8 mouse cellular contexts compared by ENCODE assay signal in the genomic region with DNA sequence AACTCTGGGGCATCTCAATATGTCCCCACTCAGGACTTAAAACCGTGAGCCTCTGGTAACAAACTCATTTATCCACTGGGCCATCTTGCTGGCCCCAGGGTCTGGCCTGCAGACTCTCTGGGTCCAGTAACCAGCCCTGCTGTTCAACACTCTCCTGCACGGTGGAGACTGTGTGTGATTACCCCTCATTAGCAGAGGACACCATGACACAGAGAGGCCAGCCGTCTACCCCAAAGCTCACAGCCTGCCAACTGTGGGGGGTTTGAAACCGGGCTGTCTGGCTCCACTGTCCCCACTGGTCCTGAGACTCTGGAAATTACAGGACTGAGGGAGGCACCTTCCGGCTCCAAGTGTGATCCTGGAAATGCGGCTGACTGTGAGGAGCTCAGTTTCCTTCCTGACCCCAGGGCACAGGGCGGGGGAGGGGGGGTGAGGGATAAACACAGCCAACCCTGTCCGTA. TPM values are rescaled to one million over a fixed set of nuclear protein-coding genes. Genes with fewer than 3 reads are reported as not detected.
DNase-seq lines count a peak whose midpoint lies in the region; ATAC-seq lines count a peak whose summit lies in the region.

No protein-coding gene starts in this region.

- peaks cover 21% of the 10 kb centered on the region for H3K4me1 ChIP-seq in embryonic facial prominence, embryonic 14.5 days (ENCODE audit: control insufficient read depth, insufficient read depth, low read length)
- H3K4me1 ChIP-seq in hindbrain, embryonic 14.5 days (replicated peaks; ENCODE audit: control insufficient read depth, insufficient read depth, low read length), result peaks cover 32% of the 10 kb centered on the region
- H3K4me1 ChIP-seq in liver, embryonic 15.5 days (replicated peaks), result peaks cover 27% of the 10 kb centered on the region
- H3K4me1 ChIP-seq in stomach, embryonic 15.5 days, result peaks cover 35% of the 10 kb centered on the region

- WGBS in embryonic facial prominence, embryonic 14.5 days, result 6% methylated on average over 8 of the region's 8 CpGs
- WGBS in hindbrain, embryonic 14.5 days, result 35% methylated on average over 8 of the region's 8 CpGs
- WGBS in liver, embryonic 15.5 days (ENCODE audit: insufficient replicate concordance), result 28% methylated on average over 8 of the region's 8 CpGs
- WGBS in stomach, embryonic 15.5 days, result 20% methylated on average over 8 of the region's 8 CpGs

- peak overlapping the region; percentile 30 for H3K27ac ChIP-seq in embryonic facial prominence, embryonic 14.5 days (replicated peaks; ENCODE audit: low read depth, low read length)
- peak overlapping the region; percentile 32; the same call in 1 of the 2 replicates for H3K27ac ChIP-seq in hindbrain, embryonic 14.5 days
- H3K27ac ChIP-seq in liver, embryonic 15.5 days (replicated peaks), result no peak overlapping the region
- peak overlapping the region; percentile 10; the same call in 1 of the 2 replicates for H3K27ac ChIP-seq in stomach, embryonic 15.5 days

- H3K9ac ChIP-seq in embryonic facial prominence, embryonic 14.5 days (ENCODE audit: low read depth, low read length), result peak overlapping the region; percentile 38
- H3K9ac ChIP-seq in hindbrain, embryonic 14.5 days, result no peak overlapping the region
- no peak overlapping the region for H3K9ac ChIP-seq in liver, embryonic 15.5 days
- 0 out of 2 replicates have a peak overlapping the region, but pooled peaks have one; percentile 6 for H3K9ac ChIP-seq in stomach, embryonic 15.5 days

- ATAC-seq in embryonic facial prominence, embryonic 14.5 days (ENCODE audit: low read depth), result no peak
- no peak for ATAC-seq in hindbrain, embryonic 14.5 days (ENCODE audit: low FRiP score)
- ATAC-seq in liver, embryonic 15.5 days (ENCODE audit: insufficient read depth), result no peak
- ATAC-seq in stomach, embryonic 15.5 days (ENCODE audit: insufficient read depth, low FRiP score, low read depth), result no peak

- no peaks in the 10 kb centered on the region for H3K27me3 ChIP-seq in embryonic facial prominence, embryonic 14.5 days (replicated peaks; ENCODE audit: control insufficient read depth, insufficient read depth, low read length)
- H3K27me3 ChIP-seq in hindbrain, embryonic 14.5 days (ENCODE audit: control insufficient read depth, insufficient read depth, low read length), result no peaks in the 10 kb centered on the region
- peaks cover 55% of the 10 kb centered on the region for H3K27me3 ChIP-seq in liver, embryonic 15.5 days
- no peaks in the 10 kb centered on the region for H3K27me3 ChIP-seq in stomach, embryonic 15.5 days (replicated peaks)

- DNase-seq in ZHBTc4 (ENCODE audit: low read depth, low spot score), result peak; percentile 49
- no peak for DNase-seq in embryonic facial prominence, embryonic 14.5 days (ENCODE audit: low spot score)
- no peak for DNase-seq in hindbrain, embryonic 14.5 days (ENCODE audit: low spot score)
- no peak for DNase-seq in right cerebral cortex, postnatal 10 days (ENCODE audit: low spot score in 2 of 2)
- no peak for DNase-seq in testis, postnatal 14 days (ENCODE audit: low spot score)
- DNase-seq in left cerebral cortex, postnatal 36 days (ENCODE audit: low spot score in 2 of 2), result no peak

- intact Hi-C loops in left cerebral cortex, postnatal 36 days (cut with DNase I), result no loop called here

- H3K36me3 ChIP-seq in embryonic facial prominence, embryonic 14.5 days (ENCODE audit: control insufficient read depth, insufficient read depth, low read length), result 0 out of 2 replicates have a peak, but pooled peaks cover 7% of the 10 kb centered on the region
- no peaks in the 10 kb centered on the region for H3K36me3 ChIP-seq in hindbrain, embryonic 14.5 days (replicated peaks; ENCODE audit: control insufficient read depth, insufficient read depth)
- no peaks in the 10 kb centered on the region for H3K36me3 ChIP-seq in liver, embryonic 15.5 days (replicated peaks)
- no peaks in the 10 kb centered on the region for H3K36me3 ChIP-seq in stomach, embryonic 15.5 days

- peak overlapping the region; percentile 76 for H3K4me2 ChIP-seq in embryonic facial prominence, embryonic 14.5 days (ENCODE audit: low read depth, low read length)
- peak overlapping the region; percentile 87 for H3K4me2 ChIP-seq in hindbrain, embryonic 14.5 days (replicated peaks)
- H3K4me2 ChIP-seq in liver, embryonic 15.5 days, result peak overlapping the region; percentile 11; the same call in 1 of the 2 replicates
- H3K4me2 ChIP-seq in stomach, embryonic 15.5 days, result peak overlapping the region; percentile 81

- H3K4me3 ChIP-seq in embryonic facial prominence, embryonic 14.5 days (ENCODE audit: low read depth, low read length), result peak overlapping the region; percentile 83
- peak overlapping the region; percentile 83 for H3K4me3 ChIP-seq in hindbrain, embryonic 14.5 days (replicated peaks; ENCODE audit: low read length)
- H3K4me3 ChIP-seq in liver, embryonic 15.5 days (replicated peaks), result no peak overlapping the region
- peak overlapping the region; percentile 80 for H3K4me3 ChIP-seq in stomach, embryonic 15.5 days (replicated peaks)

- H3K9me3 ChIP-seq in embryonic facial prominence, embryonic 14.5 days (ENCODE audit: control insufficient read depth, low read length), result no peaks in the 10 kb centered on the region
- H3K9me3 ChIP-seq in hindbrain, embryonic 14.5 days (ENCODE audit: control insufficient read depth, low read length), result no peaks in the 10 kb centered on the region
- no peaks in the 10 kb centered on the region for H3K9me3 ChIP-seq in liver, embryonic 15.5 days (replicated peaks)
- H3K9me3 ChIP-seq in stomach, embryonic 15.5 days, result no peaks in the 10 kb centered on the region

RNA-seq across cellular contexts. Expression of a gene that starts 2.0 kb away (rescaled TPM):
- 27.0 and 29.6 TPM in 2 replicates for polyA plus RNA-seq in embryonic facial prominence, embryonic 14.5 days (2014; fragmentation: Nextera tagmentation; extraction: Ambion mirVana)
- polyA plus RNA-seq in hindbrain, embryonic 14.5 days (2014; fragmentation: Nextera tagmentation; extraction: Ambion mirVana), result 13.2 and 15.2 TPM in 2 replicates
- 1.9 and 2.1 TPM in 2 replicates for polyA plus RNA-seq in liver, embryonic 15.5 days (2015; fragmentation: Nextera tagmentation; extraction: Ambion mirVana)
- polyA plus RNA-seq in stomach, embryonic 15.5 days (2015; fragmentation: Nextera tagmentation; extraction: Ambion mirVana), result 15.1 and 15.2 TPM in 2 replicates
- 10 to 100 TPM; 65.9 to 97.7 TPM for total RNA-seq in left cerebral cortex, postnatal 36 days (2021)

RNA-seq across cellular contexts. Expression of a gene that starts 11.3 kb away (rescaled TPM):
- 612 and 629 TPM in 2 replicates for polyA plus RNA-seq in embryonic facial prominence, embryonic 14.5 days (2014; fragmentation: Nextera tagmentation; extraction: Ambion mirVana)
- 354 and 374 TPM in 2 replicates for polyA plus RNA-seq in hindbrain, embryonic 14.5 days (2014; fragmentation: Nextera tagmentation; extraction: Ambion mirVana)
- 321 and 337 TPM in 2 replicates for polyA plus RNA-seq in liver, embryonic 15.5 days (2015; fragmentation: Nextera tagmentation; extraction: Ambion mirVana)
- 589 and 688 TPM in 2 replicates for polyA plus RNA-seq in stomach, embryonic 15.5 days (2015; fragmentation: Nextera tagmentation; extraction: Ambion mirVana)
- total RNA-seq in left cerebral cortex, postnatal 36 days (2021), result 10 to 100 TPM; 97.9 to 98.5 TPM

RNA-seq across cellular contexts. Expression of a gene that starts 23.4 kb away (rescaled TPM):
- 8.5 and 10.6 TPM in 2 replicates for polyA plus RNA-seq in embryonic facial prominence, embryonic 14.5 days (2014; fragmentation: Nextera tagmentation; extraction: Ambion mirVana)
- 18.8 and 22.7 TPM in 2 replicates for polyA plus RNA-seq in hindbrain, embryonic 14.5 days (2014; fragmentation: Nextera tagmentation; extraction: Ambion mirVana)
- 5.1 and 5.8 TPM in 2 replicates for polyA plus RNA-seq in liver, embryonic 15.5 days (2015; fragmentation: Nextera tagmentation; extraction: Ambion mirVana)
- polyA plus RNA-seq in stomach, embryonic 15.5 days (2015; fragmentation: Nextera tagmentation; extraction: Ambion mirVana), result 14.1 and 17.1 TPM in 2 replicates
- 10 to 100 TPM; 23.9 to 31.0 TPM for total RNA-seq in left cerebral cortex, postnatal 36 days (2021)

RNA-seq across cellular contexts. Expression of a gene that starts 46.3 kb away (rescaled TPM):
- polyA plus RNA-seq in embryonic facial prominence, embryonic 14.5 days (2014; fragmentation: Nextera tagmentation; extraction: Ambion mirVana), result 11.0 and 11.4 TPM in 2 replicates
- polyA plus RNA-seq in hindbrain, embryonic 14.5 days (2014; fragmentation: Nextera tagmentation; extraction: Ambion mirVana), result 8.5 and 9.0 TPM in 2 replicates
- polyA plus RNA-seq in liver, embryonic 15.5 days (2015; fragmentation: Nextera tagmentation; extraction: Ambion mirVana), result 10.5 and 10.8 TPM in 2 replicates
- 22.5 and 25.0 TPM in 2 replicates for polyA plus RNA-seq in stomach, embryonic 15.5 days (2015; fragmentation: Nextera tagmentation; extraction: Ambion mirVana)
- 10 to 100 TPM; 22.7 to 28.0 TPM for total RNA-seq in left cerebral cortex, postnatal 36 days (2021)

RNA-seq across cellular contexts. Expression of a gene that starts 49.7 kb away (rescaled TPM):
- polyA plus RNA-seq in embryonic facial prominence, embryonic 14.5 days (2014; fragmentation: Nextera tagmentation; extraction: Ambion mirVana), result 74.6 and 74.9 TPM in 2 replicates
- 67.8 TPM in 2 replicates for polyA plus RNA-seq in hindbrain, embryonic 14.5 days (2014; fragmentation: Nextera tagmentation; extraction: Ambion mirVana)
- 39.0 and 41.5 TPM in 2 replicates for polyA plus RNA-seq in liver, embryonic 15.5 days (2015; fragmentation: Nextera tagmentation; extraction: Ambion mirVana)
- 73.7 and 77.1 TPM in 2 replicates for polyA plus RNA-seq in stomach, embryonic 15.5 days (2015; fragmentation: Nextera tagmentation; extraction: Ambion mirVana)
- 10 to 100 TPM; 37.6 to 37.9 TPM for total RNA-seq in left cerebral cortex, postnatal 36 days (2021)

Comparison
In these comparisons a context has a peak if more than half of its experiments do, and no peak if none do; other contexts are left out.
1. H3K4me2 ChIP-seq: peak in every context shown above with its lines; median percentile 87 in hindbrain, embryonic 14.5 days; 81 in stomach, embryonic 15.5 days; 76 in embryonic facial prominence, embryonic 14.5 days; 11 in liver, embryonic 15.5 days.
2. H3K9ac ChIP-seq: peak in embryonic facial prominence, embryonic 14.5 days (single experiment) and stomach, embryonic 15.5 days (single experiment); none in hindbrain, embryonic 14.5 days (single experiment) and liver, embryonic 15.5 days (single experiment).